Mouse (Mus musculus): ENCODE measurements around the gene Lurap1. TPM values are rescaled to one million over a fixed set of nuclear protein-coding genes. Genes with fewer than 3 reads are reported as not detected.

The Lurap1 gene
- 10 to 100 TPM in 1 of 2 experiments, 1 to 10 TPM in 1; 7.6 to 10.1 TPM for total RNA-seq (2021)
- long read RNA-seq, experiment 1, full-length matches to known transcripts = 3 of 4 reads
- long read RNA-seq, experiment 1, partial matches to known transcripts = 0 of 4 reads
- long read RNA-seq, experiment 1, other reads (novel, unspliced or antisense) = 1 of 4 reads
- long read RNA-seq, experiment 2, full-length matches to known transcripts = 3 of 7 reads
- long read RNA-seq, experiment 2, partial matches to known transcripts = 0 of 7 reads
- long read RNA-seq, experiment 2, other reads (novel, unspliced or antisense) = 4 of 7 reads

DNA sequence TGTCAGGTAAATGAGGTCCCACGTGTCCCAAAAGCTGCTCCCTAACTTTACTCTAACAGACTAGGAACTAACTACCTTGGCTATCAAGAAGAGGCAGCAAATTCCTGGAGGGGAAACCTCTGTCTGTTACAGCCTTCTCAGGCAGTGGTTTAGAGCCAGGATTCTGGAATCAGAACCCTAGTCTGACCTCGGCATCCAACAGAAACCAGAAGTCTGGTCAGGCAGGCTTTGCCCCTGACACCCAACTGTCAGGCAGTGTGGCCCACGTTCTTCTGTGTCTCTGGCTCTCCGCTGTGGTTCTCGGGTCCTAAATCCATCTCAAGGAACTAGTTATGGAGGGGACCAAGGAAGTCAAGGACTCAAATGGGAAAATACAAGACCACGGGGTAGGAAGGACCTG is at the start of gene Lurap1:
Gene Lurap1, minus strand, starts transcription at position 101 of the 400 bp plus-strand sequence.
- no peak for DNase-seq

DNA sequence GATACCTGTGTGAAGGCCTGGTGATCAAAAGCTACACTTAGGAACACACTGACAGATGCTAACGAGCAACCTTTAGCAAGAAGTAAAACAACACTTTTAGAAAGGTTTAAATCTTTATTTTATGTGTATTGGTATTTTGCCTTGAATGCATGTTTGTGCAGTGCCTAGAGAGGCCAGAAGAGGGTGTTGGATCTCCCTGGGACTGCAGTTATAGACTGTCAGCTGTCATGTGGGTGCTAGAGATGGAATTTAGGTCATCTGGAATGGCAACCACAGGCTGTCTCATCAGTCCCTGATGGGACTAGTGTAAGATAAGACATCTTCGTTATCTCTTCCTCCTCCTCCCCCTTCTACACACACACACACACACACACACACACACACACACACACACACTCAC is 47.3 kb upstream of the Lurap1 start:
- no peak for DNase-seq

- no peak for DNase-seq
Observed at GRCm38 (mm10) chr4:116193583-116194383, 42.6 kb upstream of the Lurap1 start.

- peak in 1 of 2 experiments; percentile 13 for DNase-seq
Observed at GRCm38 (mm10) chr4:116192286-116192835, 41.2 kb upstream of the Lurap1 start.

- no peak for DNase-seq
Observed at GRCm38 (mm10) chr4:116185083-116185482, 33.9 kb upstream of the Lurap1 start.

- peak; percentile 28 to 39 for DNase-seq
Observed at GRCm38 (mm10) chr4:116182745-116183144, 31.6 kb upstream of the Lurap1 start.

- DNase-seq = no peak
Observed at GRCm38 (mm10) chr4:116182079-116182478, 30.9 kb upstream of the Lurap1 start.

GRCm38 (mm10) chr4:116177140-116177539 is 26.0 kb upstream of the Lurap1 start:
- peak; percentile 67 to 80 for DNase-seq

- peak; percentile 48 to 66 for DNase-seq
Observed at GRCm38 (mm10) chr4:116176543-116176988, 25.4 kb upstream of the Lurap1 start.

DNA sequence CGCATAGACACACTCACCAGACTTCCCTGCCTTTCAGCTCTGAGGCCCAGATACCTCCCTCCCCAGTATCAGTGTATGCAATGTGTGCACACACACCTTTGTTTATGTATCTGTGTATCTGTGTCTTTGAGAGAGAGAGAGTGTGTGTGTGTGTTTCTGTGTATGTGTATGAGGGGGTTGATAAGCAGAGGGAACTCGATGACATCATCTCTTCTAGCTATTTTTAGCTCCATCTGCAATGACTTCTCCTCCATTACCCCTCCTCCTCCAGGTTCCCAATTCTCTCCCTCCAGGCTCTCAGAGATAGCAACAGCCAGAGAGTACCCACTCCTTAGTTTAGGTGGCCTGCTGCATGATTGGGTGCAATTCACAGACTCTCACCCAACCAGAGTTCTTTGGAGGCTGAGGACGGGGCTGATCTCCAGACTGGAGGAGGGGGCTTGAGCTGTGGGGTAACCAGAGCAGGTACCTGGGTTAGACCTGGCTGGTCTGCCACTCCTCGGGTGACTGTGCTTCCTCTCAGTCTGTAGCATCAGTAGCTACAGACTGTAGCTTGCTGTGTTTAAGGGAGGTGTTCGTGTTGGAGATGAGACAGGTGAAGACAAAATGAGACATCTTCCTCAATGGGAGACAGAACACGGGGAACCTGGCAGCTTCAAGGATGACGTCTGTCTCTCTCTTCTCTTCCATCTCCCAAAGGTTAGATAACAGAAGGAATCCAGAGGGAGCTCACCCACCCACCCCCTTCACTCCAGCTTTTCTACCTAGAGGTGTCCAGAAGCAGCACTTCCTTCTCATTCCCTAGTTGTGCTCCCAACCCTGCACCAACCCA is 24.8 kb upstream of the Lurap1 start:
- DNase-seq = no peak

DNA sequence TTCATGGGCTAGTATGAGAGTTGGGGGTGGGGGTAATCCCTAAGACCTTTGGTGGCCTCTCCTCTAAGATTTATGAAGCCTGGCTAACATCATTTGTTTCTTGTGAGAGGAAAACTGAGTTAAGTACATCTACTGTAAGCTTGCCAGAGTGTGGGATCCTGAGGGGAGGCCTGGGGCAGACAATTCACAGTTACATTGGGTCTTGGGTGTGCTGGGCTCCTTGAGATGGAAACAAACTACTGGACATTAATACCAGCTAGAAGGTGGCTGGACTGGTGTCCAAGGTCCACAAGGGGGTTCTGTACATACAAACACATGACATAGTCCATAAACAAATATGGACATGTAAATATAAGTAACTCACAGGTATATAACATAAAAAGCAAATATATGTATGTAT is 24.0 kb upstream of the Lurap1 start:
- no peak for DNase-seq

GRCm38 (mm10) chr4:116174466-116175116 is 23.5 kb upstream of the Lurap1 start:
- peak; percentile 29 to 70 for DNase-seq

DNA sequence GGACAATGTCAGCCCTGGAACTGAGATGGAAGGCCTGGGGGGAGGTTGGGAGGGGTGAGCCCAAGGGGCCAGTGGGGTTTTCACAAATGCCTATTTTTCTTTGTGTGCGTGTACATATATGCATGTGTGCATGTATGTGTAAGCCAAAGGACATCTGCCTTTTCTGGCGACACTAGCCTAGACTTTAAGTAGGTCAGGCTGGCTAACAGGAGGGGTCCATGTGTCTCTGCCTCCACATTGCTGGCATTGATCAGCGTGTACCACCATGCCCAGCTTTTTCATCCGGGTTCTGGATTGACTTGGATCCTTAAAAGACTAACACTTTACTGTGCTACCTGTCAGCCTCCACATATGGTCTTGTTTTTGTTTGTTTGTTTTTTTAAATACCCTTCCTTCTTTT is 22.6 kb upstream of the Lurap1 start:
- no peak for DNase-seq

DNA sequence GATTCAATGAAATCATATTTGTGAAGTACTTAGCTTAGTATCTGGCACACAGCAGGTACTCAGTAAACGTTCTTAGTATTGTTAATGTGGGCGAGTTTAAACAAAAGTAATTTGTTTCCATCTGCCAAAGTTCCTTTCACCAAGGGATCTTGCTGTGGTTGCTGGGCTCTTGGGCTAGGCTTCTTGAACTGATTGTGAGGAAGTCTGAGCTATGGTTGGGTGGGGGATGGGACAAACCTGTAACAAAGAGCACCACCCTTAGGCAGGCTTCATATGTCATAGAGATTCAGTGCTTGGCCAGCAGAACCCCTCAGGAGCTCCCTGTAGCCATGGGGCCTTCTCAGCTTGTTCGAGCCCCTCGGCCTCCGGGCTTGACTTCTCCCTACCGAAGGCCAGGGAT is 21.9 kb upstream of the Lurap1 start, which contains the start of the genes 1700042G07Rik and Gm49337:
Gene 1700042G07Rik, plus strand, starts transcription at position 301 of the 400 bp plus-strand sequence.
Gene Gm49337, plus strand, starts transcription at position 313 of the 400 bp plus-strand sequence.
- DNase-seq = no peak

DNA sequence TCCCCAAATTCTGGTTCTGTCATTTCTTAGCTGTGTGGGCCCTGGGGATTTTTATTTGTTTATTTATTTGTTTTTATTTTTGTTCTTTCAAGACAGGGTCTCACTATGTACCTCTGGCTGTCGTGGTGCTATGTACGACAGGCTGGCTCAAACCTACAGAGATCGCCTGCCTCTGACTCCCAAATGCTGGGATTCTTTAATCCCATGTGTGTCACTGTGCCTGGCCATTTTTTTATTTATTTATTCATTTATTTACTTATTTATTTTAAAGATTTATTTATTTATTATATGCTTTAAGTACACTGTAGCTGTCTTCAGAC is 18.2 kb upstream of the Lurap1 start:
- no peak for DNase-seq

DNA sequence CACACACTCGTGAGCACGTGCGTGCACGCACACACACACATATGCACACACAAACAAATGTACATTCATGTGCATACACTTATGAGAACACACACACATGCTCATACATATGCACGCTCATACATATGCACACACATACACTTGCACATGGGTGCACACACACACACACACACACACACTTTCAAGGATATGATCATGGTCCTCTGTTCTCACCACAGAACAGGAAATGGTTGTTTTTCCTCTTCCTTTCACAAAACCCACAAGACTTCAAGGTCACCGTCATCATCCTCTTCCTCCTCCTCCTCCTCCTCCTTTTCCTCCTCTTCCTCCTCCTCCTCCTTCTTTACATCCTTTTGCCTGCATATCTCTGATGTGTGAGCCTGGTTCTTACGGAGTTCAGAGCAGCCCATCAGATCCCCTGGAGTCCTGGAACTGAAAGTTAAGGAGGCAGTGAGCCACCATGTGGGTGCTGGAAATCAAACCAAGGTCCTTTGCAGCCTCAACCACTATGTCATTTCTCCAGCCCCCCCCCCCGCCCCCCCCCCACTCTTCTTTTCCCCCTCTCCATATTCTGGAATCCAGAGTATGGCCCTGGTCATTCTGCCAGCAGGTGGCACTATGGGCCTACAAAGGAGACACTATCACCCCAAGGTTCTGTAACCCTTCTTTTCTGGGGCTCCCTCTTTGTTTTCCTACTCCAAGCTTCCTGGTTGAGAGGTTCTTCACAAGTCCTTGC is 17.6 kb upstream of the Lurap1 start:
- DNase-seq = peak; percentile 78 to 86

DNA sequence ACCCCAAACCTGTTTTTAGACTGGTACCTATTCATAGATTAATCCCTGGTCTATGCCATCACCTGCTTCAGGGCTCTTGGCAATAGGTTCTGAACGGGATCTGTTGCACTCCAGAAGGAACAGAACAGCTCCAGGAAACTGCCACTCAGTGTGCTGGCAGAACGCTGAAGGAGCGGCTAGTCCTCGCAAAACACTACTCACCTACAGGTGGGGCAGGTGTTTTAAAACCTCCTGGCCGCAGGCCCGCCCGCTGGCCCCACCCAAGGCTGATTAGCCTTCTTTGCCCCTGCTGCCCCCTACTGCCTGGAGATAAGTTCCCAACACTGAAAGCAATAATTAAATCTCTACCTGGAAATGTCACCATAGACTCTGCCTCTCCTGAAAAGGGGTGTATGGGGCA is 16.3 kb upstream of the Lurap1 start, which contains the start of gene Tspan1:
Gene Tspan1, minus strand, starts transcription at position 198 of the 400 bp plus-strand sequence.
- no peak for DNase-seq

- no peak for DNase-seq
Observed at GRCm38 (mm10) chr4:116165708-116166407, 14.7 kb upstream of the Lurap1 start.

DNA sequence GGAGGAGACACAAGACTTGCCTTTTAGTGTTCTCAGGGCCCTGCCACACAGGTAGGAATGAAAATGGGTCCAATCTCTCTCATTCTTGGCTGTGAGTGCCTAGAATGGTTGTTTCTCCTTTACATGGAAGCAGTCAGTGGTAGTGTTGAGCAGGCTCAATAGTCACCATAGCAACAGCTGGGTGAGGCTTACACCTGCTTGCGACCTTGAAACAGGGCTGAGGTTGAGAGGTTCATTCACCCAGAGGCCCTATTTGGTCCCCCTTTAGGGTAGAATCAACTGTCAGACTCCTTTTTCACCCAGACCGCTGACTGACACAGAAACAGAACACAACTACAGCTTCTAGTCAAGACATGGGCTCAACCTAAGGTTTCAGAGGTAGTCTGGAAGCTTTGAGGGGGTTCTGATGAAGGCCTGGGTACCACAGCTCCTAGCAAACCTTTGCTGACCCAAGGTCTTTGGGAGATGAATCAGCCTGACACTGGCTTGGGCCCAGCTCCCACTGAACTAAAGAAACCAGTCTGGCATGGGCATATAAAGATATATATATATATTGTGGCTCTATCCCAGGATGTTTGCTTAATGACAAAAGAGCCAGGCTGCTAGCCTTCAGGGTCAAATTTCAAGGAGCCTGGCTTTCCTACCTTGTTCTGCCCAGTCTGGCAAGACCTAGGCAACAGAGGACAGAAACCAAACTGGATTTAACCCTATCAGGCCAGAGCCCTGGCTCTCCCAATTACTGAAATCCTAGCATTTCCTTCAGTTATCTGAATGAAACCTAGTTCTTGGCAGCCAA is 13.8 kb upstream of the Lurap1 start:
- DNase-seq = no peak

Data from adrenal gland, postnatal 36 days (tissue).